Mouse (Mus musculus): ENCODE measurements around the gene Hspd1. TPM values are rescaled to one million over a fixed set of nuclear protein-coding genes. Genes with fewer than 3 reads are reported as not detected.
"Not testable (repeated sequence)": the region's sequence is repeated elsewhere in the genome, so short reads cannot be mapped to it uniquely, and the experiment has no call there.

Gene Hspd1
- polyA plus RNA-seq (2012; rRNA removed) = 12.2 and 19.2 TPM in 2 replicates

GRCm38 (mm10) chr1:55087932-55088610 lies at the start of gene Hspd1, which contains the start of gene Hspe1:
Hspd1 (minus strand) TSS chr1:55088243.
Hspe1 (plus strand) TSS chr1:55088132.
- H3K4me3 ChIP-seq (replicated peaks; ENCODE audit: extremely low read depth, low read depth, low read length) = peak within 1 kb of the TSS; percentile 89
- DNase-seq = peak; percentile 99
- peak; percentile 73; the same call in 1 of the 2 replicates for TF ChIP-seq POLR2A (IDR thresholded peaks at IDR 0.05; ENCODE audit: borderline replicate concordance, extremely low read depth, low read depth, low read length)
- TF ChIP-seq CTCF (IDR thresholded peaks at IDR 0.05; ENCODE audit: insufficient read depth, low read length) = no peak
- WGBS = under 1% methylated on average over 76 of the region's 76 CpGs
- peaks cover 11% of the 10 kb centered on the region for H3K4me1 ChIP-seq (ENCODE audit: control insufficient read depth, insufficient read depth, low read length)

DNA sequence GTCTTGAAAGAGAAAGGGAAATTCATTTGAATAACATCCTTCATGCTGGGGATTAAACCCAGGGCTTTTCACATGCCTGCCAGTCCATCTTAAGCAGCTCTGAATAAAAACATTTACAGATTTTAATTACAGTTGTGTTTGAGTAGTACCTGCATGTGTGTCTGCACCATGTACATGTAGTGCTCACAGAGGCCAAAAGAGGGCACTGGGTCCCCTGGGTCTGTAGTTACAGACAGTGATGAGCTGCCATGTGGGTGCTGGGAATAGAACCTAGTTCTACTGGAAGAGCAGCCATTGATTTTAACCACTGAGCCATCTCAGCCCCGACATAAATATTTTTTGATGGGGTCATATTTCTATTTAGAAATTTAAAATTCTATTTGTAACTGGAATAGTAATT lies 47.8 kb upstream of the Hspd1 start:
- Histone ChIP-seq H3K4me3 (replicated peaks; ENCODE audit: extremely low read depth, low read depth, low read length) (no peak overlapping the region), H3K4me1 (ENCODE audit: control insufficient read depth, insufficient read depth, low read length) (peaks cover 7% of the 10 kb centered on the region)
- 98% methylated on average over 1 of the region's 1 CpGs for WGBS
- TF ChIP-seq POLR2A (IDR thresholded peaks at IDR 0.05; ENCODE audit: borderline replicate concordance, extremely low read depth, low read depth, low read length) = no peak
- no peak for TF ChIP-seq CTCF (IDR thresholded peaks at IDR 0.05; ENCODE audit: insufficient read depth, low read length)
- DNase-seq = no peak

DNA sequence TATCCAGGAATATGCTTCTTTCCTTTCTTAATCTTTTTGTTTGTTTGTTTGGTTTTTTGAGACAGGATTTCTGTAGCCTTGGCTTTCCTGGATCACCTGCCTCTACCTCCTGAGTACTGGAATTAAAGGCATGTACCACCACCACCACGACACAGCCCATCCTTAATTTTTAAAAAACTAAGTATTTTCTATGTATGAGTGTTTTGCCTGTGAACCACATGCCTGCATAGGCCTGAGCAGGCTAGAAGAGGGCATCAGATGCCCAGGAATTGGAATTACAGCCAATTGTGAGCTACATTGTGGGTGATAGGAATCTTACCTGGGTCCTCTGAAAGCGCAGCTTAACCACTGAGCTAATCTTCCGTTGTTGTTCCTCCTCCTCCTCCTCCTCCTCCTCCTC lies 46.3 kb upstream of the Hspd1 start:
- Histone ChIP-seq H3K4me1 (ENCODE audit: control insufficient read depth, insufficient read depth, low read length) (peaks cover 7% of the 10 kb centered on the region), H3K4me3 (replicated peaks; ENCODE audit: extremely low read depth, low read depth, low read length) (no peak overlapping the region)
- no peak for DNase-seq
- WGBS = 90% methylated on average over 3 of the region's 3 CpGs
- TF ChIP-seq CTCF (IDR thresholded peaks at IDR 0.05; ENCODE audit: insufficient read depth, low read length) (no peak), POLR2A (IDR thresholded peaks at IDR 0.05; ENCODE audit: borderline replicate concordance, extremely low read depth, low read depth, low read length) (no peak)

- H3K4me3 ChIP-seq (replicated peaks; ENCODE audit: extremely low read depth, low read depth, low read length) = no peak overlapping the region
- no peak for DNase-seq
- WGBS = 33% methylated on average over 2 of the region's 2 CpGs
- peaks cover 7% of the 10 kb centered on the region for H3K4me1 ChIP-seq (ENCODE audit: control insufficient read depth, insufficient read depth, low read length)
- TF ChIP-seq POLR2A (IDR thresholded peaks at IDR 0.05; ENCODE audit: borderline replicate concordance, extremely low read depth, low read depth, low read length) (no peak), CTCF (IDR thresholded peaks at IDR 0.05; ENCODE audit: insufficient read depth, low read length) (no peak)
These were observed 45.1 kb upstream of the Hspd1 start for GRCm38 (mm10) chr1:55133173-55133572.

DNA sequence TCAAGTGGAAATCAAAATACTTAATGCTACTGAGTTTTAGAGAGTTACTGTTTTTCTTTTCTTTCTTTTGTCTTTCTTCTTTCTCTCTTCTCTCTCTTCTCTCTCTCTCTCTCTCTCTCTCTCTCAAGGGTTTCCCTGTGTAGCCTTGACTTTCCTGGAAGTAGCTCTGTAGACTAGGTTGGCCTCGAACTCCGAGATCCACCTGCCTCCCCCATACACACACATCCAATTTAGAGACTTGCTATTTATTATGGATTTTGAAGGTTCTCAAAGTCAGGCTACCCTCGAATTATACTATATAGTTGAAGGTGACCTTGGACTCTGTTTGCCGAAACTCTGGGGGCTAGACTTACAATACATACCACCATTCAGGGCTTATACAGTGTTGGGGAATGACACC lies 44.3 kb upstream of the Hspd1 start:
- DNase-seq = no peak
- H3K4me3 ChIP-seq (replicated peaks; ENCODE audit: extremely low read depth, low read depth, low read length) = peak overlapping the region; percentile 19
- peaks cover 7% of the 10 kb centered on the region for H3K4me1 ChIP-seq (ENCODE audit: control insufficient read depth, insufficient read depth, low read length)
- WGBS = 43% methylated on average over 4 of the region's 4 CpGs
- TF ChIP-seq CTCF (IDR thresholded peaks at IDR 0.05; ENCODE audit: insufficient read depth, low read length) = no peak
- TF ChIP-seq POLR2A (IDR thresholded peaks at IDR 0.05; ENCODE audit: borderline replicate concordance, extremely low read depth, low read depth, low read length) = no peak

- H3K4me1 ChIP-seq (ENCODE audit: control insufficient read depth, insufficient read depth, low read length) = peaks cover 7% of the 10 kb centered on the region
- 1% methylated on average over 47 of the region's 47 CpGs for WGBS
- DNase-seq = no peak
- peak overlapping the region; percentile 97 for H3K4me3 ChIP-seq (replicated peaks; ENCODE audit: extremely low read depth, low read depth, low read length)
- TF ChIP-seq POLR2A (IDR thresholded peaks at IDR 0.05; ENCODE audit: borderline replicate concordance, extremely low read depth, low read depth, low read length) = no peak; the same call in 1 of the 2 replicates
- TF ChIP-seq CTCF (IDR thresholded peaks at IDR 0.05; ENCODE audit: insufficient read depth, low read length) = no peak
These were observed 43.5 kb upstream of the Hspd1 start for GRCm38 (mm10) chr1:55131424-55132014.

GRCm38 (mm10) chr1:55130943-55131401 lies 42.9 kb upstream of the Hspd1 start, which contains the start of gene Mob4:
Mob4 (plus strand) TSS chr1:55131231.
- TF ChIP-seq CTCF (IDR thresholded peaks at IDR 0.05; ENCODE audit: insufficient read depth, low read length) (no peak), POLR2A (IDR thresholded peaks at IDR 0.05; ENCODE audit: borderline replicate concordance, extremely low read depth, low read depth, low read length) (peak; percentile 76; the same call in 1 of the 2 replicates)
- H3K4me1 ChIP-seq (ENCODE audit: control insufficient read depth, insufficient read depth, low read length) = peaks cover 7% of the 10 kb centered on the region
- peak; percentile 93 for DNase-seq
- peak within 1 kb of the TSS; percentile 97 for H3K4me3 ChIP-seq (replicated peaks; ENCODE audit: extremely low read depth, low read depth, low read length)
- WGBS = under 1% methylated on average over 42 of the region's 42 CpGs

DNA sequence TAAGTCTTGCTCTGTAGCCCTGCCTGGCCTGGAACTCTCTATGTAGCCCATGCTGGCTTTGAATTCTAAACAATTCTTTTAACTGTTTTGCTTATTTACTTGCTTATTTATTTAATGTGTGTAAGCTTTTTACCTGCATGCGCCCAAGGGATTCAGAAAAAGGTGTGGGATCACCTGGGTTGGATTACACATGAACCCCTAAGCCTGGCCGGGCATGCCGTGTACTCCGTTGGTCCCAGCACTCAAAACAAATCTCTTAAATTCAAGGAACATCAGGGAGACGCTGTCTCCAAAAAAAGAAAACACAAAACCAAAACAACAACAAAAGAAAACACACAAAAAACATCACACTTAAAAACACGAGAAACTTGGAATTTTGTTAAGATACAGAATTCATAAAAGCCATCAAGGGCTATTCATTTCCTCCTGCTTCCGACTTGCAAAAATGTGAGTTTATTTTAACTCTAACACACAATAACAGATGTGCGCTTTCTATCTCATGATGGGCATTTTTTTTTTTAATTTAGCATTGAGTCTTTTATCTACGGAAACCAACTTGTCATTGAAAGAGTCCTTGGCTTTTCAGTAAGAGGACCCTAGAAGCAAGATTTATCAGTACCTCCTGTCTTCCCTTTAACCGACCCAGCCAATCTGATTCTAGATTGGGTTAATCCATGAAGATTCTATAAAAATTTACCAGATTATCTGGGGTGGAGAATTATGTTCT lies 42.3 kb upstream of the Hspd1 start:
- WGBS = 51% methylated on average over 10 of the region's 10 CpGs
- no peak for DNase-seq
- Histone ChIP-seq H3K4me3 (replicated peaks; ENCODE audit: extremely low read depth, low read depth, low read length) (peak overlapping the region; percentile 95), H3K4me1 (ENCODE audit: control insufficient read depth, insufficient read depth, low read length) (peaks cover 7% of the 10 kb centered on the region)
- no peak for TF ChIP-seq CTCF (IDR thresholded peaks at IDR 0.05; ENCODE audit: insufficient read depth, low read length)
- no peak for TF ChIP-seq POLR2A (IDR thresholded peaks at IDR 0.05; ENCODE audit: borderline replicate concordance, extremely low read depth, low read depth, low read length)

DNA sequence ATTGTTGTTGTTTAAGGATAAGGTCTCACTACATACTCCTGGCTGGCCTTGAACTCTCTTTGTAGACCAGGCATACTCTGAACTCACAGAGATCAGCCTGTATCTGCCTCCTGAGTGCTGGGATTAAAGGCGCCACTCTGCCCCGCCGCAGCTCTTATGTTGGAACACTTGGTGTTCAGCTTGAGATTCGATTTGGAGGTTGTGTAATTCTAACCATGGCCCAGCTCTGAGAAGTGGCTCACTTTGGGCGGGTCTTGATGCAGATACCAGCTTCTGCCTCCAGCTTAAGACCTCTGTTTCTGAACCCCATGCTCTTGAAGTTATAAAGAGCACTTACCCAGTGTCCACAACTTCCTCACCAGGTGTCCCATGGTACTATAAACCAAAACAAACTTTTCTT lies 41.7 kb upstream of the Hspd1 start:
- DNase-seq = no peak
- Histone ChIP-seq H3K4me3 (replicated peaks; ENCODE audit: extremely low read depth, low read depth, low read length) (no peak overlapping the region), H3K4me1 (ENCODE audit: control insufficient read depth, insufficient read depth, low read length) (peaks cover 7% of the 10 kb centered on the region)
- no peak for TF ChIP-seq POLR2A (IDR thresholded peaks at IDR 0.05; ENCODE audit: borderline replicate concordance, extremely low read depth, low read depth, low read length)
- TF ChIP-seq CTCF (IDR thresholded peaks at IDR 0.05; ENCODE audit: insufficient read depth, low read length) = no peak
- 84% methylated on average over 5 of the region's 5 CpGs for WGBS

- DNase-seq; H3K4me3 ChIP-seq (replicated peaks; ENCODE audit: extremely low read depth, low read depth, low read length); H3K4me1 ChIP-seq (ENCODE audit: control insufficient read depth, insufficient read depth, low read length): not testable (repeated sequence)
- WGBS = 92% methylated on average over 2 of the region's 2 CpGs
These were observed 36.1 kb upstream of the Hspd1 start for GRCm38 (mm10) chr1:55124136-55124535.

All from lung, adult 2 months (tissue).